Mouse (Mus musculus): ENCODE measurements around the gene Ercc6. TPM values are rescaled to one million over a fixed set of nuclear protein-coding genes. Genes with fewer than 3 reads are reported as not detected.

Ercc6 gene
- polyA plus RNA-seq, 1 experiment from 2014 or later: 29.3 TPM

DNA sequence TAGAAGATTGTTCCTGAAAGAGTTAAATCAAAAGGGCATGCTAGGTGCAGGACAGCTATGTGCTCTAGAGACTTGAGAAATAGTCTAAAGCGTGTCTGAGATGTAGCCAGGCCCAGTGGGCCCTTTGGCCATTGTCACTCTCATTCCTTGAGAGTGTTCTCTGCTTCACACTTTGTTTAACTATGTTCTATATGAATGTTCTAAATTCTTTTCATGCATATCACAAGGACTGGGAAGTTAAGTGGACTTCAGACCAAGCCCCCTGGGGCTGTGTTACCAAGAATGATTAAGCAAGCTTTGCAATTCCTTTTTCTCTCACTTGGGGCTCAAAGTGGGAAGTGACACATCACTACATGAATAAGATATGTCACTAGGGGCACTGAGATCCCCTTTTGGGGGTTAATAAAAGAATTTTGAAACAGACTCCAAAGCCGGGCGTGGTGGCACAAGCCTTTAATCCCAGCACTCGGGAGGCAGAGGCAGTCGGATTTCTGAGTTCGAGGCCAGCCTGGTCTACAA, 3.8 kb upstream of the Ercc6 start:
- Histone ChIP-seq H3K27me3 (ENCODE audit: control insufficient read depth, insufficient read depth, low read length) (no peaks in the 10 kb centered on the region), H3K4me2 (no peak overlapping the region), H3K9ac (ENCODE audit: low read length) (no peak overlapping the region), H3K27ac (ENCODE audit: low read depth, low read length) (no peak overlapping the region), H3K9me3 (ENCODE audit: control insufficient read depth, low read length) (no peaks in the 10 kb centered on the region), H3K4me1 (ENCODE audit: control insufficient read depth, insufficient read depth, low read length) (peaks cover 3% of the 10 kb centered on the region), H3K36me3 (ENCODE audit: control insufficient read depth, insufficient read depth, low read length) (no peaks in the 10 kb centered on the region), H3K4me3 (ENCODE audit: low read depth, low read length) (no peak overlapping the region)
- 84% methylated on average over 6 of the region's 6 CpGs for WGBS
- DNase-seq (ENCODE audit: low spot score, missing footprints): no peak
- ATAC-seq (ENCODE audit: low FRiP score): no peak

DNA sequence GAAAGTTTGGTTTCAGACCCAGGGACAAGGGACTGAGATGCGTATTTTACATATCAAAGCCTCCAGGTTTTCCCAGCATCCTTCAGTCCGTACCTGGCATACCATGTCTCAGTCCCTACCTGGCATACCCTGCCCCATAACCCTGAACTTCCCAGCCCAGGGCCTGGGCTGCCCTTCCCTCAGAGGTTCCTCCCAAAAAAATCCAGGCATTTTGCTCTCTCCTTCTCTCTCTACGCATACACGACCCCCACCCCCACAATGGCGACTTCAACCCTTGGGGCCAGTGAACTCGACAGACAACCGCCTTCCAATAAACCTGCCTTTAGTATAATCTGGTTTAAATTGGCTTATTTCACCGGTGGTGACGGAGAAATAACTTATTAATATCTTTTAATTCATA, 409 bp upstream of the Ercc6 start:
- no peak overlapping the region for H3K27ac ChIP-seq (ENCODE audit: low read depth, low read length)
- WGBS: 51% methylated on average over 9 of the region's 9 CpGs
- H3K4me2 ChIP-seq: peak overlapping the region; percentile 86
- peak; percentile 62 for ATAC-seq (ENCODE audit: low FRiP score)
- H3K4me3 ChIP-seq (ENCODE audit: low read depth, low read length): peak overlapping the region; percentile 75
- H3K9ac ChIP-seq (ENCODE audit: low read length): peak overlapping the region; percentile 64; the same call in 1 of the 2 replicates
- no peaks in the 10 kb centered on the region for H3K9me3 ChIP-seq (ENCODE audit: control insufficient read depth, low read length)
- peaks cover 3% of the 10 kb centered on the region for H3K4me1 ChIP-seq (ENCODE audit: control insufficient read depth, insufficient read depth, low read length)
- peaks cover 8% of the 10 kb centered on the region for H3K36me3 ChIP-seq (ENCODE audit: control insufficient read depth, insufficient read depth, low read length)
- DNase-seq (ENCODE audit: low spot score, missing footprints): no peak
- H3K27me3 ChIP-seq (ENCODE audit: control insufficient read depth, insufficient read depth, low read length): no peaks in the 10 kb centered on the region

DNA sequence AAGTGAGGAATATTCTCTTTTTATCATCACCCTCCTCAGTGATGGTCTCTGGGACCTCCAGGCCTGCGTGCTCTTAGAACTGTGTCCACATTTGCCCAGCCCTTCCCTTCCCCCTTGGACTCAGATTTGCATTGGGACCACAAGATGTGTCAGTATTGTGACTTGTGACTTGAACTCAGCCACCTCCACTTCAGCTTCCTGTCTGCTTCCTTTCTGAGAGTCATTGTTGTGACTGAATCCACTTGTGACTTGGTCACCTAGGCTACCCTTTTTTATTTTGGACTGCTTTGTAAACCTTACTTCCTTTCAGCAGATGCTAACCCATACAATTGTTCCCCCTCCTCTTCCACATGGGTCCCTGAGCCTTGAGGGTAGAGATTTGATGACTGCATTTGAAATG, 2.8 kb downstream of the Ercc6 start:
- Histone ChIP-seq H3K27me3 (ENCODE audit: control insufficient read depth, insufficient read depth, low read length) (no peaks in the 10 kb centered on the region), H3K4me1 (ENCODE audit: control insufficient read depth, insufficient read depth, low read length) (peaks cover 3% of the 10 kb centered on the region), H3K4me3 (ENCODE audit: low read depth, low read length) (no peak overlapping the region), H3K4me2 (no peak overlapping the region), H3K9ac (ENCODE audit: low read length) (no peak overlapping the region), H3K9me3 (ENCODE audit: control insufficient read depth, low read length) (no peaks in the 10 kb centered on the region), H3K36me3 (ENCODE audit: control insufficient read depth, insufficient read depth, low read length) (peaks cover 16% of the 10 kb centered on the region), H3K27ac (ENCODE audit: low read depth, low read length) (no peak overlapping the region)
- WGBS: 92% methylated on average over 1 of the region's 1 CpGs
- ATAC-seq (ENCODE audit: low FRiP score): no peak
- peak; percentile 33 for DNase-seq (ENCODE audit: low spot score, missing footprints)

DNA sequence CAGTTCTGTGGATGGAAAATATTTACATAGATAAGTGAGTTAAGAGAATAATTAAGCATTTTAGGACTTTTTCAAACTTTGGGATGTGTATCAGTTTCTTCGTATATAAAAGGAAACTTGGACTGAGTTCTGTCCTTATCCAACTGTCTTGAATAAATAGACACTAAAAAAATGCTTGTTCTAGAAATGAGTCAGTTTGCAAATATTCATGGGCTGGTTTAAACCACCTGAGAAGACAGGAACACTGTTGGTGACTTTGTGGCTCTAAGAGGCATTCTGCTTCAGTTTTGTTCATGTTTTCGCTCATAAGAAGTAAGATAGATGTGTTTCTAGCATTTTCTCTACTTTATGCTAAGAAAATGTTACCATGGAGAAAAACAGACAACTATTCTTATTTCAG, 5.2 kb downstream of the Ercc6 start:
- WGBS: 98% methylated on average over 2 of the region's 2 CpGs
- DNase-seq (ENCODE audit: low spot score, missing footprints): peak; percentile 26
- Histone ChIP-seq H3K27me3 (ENCODE audit: control insufficient read depth, insufficient read depth, low read length) (no peaks in the 10 kb centered on the region), H3K9ac (ENCODE audit: low read length) (no peak overlapping the region), H3K27ac (ENCODE audit: low read depth, low read length) (no peak overlapping the region), H3K9me3 (ENCODE audit: control insufficient read depth, low read length) (no peaks in the 10 kb centered on the region), H3K36me3 (ENCODE audit: control insufficient read depth, insufficient read depth, low read length) (peaks cover 18% of the 10 kb centered on the region), H3K4me1 (ENCODE audit: control insufficient read depth, insufficient read depth, low read length) (peaks cover 3% of the 10 kb centered on the region), H3K4me3 (ENCODE audit: low read depth, low read length) (no peak overlapping the region), H3K4me2 (no peak overlapping the region)
- ATAC-seq (ENCODE audit: low FRiP score): no peak

DNA sequence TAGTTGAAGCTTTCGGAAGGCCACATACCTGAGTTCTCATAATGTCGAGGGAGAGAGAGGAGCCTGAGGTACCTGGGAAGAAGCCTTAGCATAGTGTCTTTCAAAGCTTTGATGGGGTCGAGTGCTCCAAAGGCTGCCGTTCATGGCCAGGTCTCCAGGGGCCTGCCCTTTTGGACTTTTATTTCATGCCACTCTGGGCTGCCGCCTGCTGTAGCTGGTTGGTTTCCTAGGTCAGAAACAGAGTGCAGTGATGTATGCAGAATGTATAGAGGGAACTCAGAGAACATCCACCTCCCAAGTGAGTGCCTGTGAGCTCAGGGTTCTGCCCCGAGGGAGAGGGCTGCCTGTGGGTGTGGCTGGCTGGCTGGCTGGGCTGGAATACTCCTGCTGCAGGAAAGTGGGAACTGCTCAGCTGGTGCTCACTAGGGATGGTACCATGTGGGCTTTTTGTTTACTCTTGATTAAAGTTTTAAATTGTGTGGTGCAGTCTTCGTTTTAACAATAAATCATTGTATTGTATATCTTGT, 7.1 kb downstream of the Ercc6 start:
- Histone ChIP-seq H3K9ac (ENCODE audit: low read length) (no peak overlapping the region), H3K4me3 (ENCODE audit: low read depth, low read length) (no peak overlapping the region), H3K4me2 (no peak overlapping the region), H3K9me3 (ENCODE audit: control insufficient read depth, low read length) (no peaks in the 10 kb centered on the region), H3K4me1 (ENCODE audit: control insufficient read depth, insufficient read depth, low read length) (no peaks in the 10 kb centered on the region), H3K27me3 (ENCODE audit: control insufficient read depth, insufficient read depth, low read length) (no peaks in the 10 kb centered on the region), H3K36me3 (ENCODE audit: control insufficient read depth, insufficient read depth, low read length) (peaks cover 18% of the 10 kb centered on the region), H3K27ac (ENCODE audit: low read depth, low read length) (no peak overlapping the region)
- 79% methylated on average over 7 of the region's 7 CpGs for WGBS
- ATAC-seq (ENCODE audit: low FRiP score): no peak
- peak; percentile 35 for DNase-seq (ENCODE audit: low spot score, missing footprints)

DNA sequence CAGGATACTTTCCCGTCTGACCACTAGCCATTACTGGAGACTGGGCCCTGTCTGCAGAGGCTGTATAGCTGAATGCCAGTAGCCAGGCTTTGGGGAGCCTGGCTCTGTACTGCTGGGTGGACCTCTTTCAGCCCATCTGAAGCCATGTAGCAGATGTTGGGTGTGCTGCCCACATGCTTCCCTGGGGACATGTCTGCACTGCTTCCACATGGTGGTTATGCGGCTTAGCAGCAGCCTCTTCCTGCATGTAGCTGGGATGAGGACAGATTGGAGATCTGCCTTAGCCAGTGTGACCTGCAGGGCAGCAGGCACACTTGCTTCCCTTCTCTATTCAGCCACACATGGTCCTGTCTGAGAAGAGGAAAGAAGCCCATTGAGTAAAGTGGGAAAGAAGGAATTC, 9.0 kb downstream of the Ercc6 start:
- ATAC-seq (ENCODE audit: low FRiP score) (no peak), DNase-seq (ENCODE audit: low spot score, missing footprints) (no peak)
- Histone ChIP-seq H3K9ac (ENCODE audit: low read length) (no peak overlapping the region), H3K27me3 (ENCODE audit: control insufficient read depth, insufficient read depth, low read length) (no peaks in the 10 kb centered on the region), H3K27ac (ENCODE audit: low read depth, low read length) (no peak overlapping the region), H3K4me3 (ENCODE audit: low read depth, low read length) (no peak overlapping the region), H3K36me3 (ENCODE audit: control insufficient read depth, insufficient read depth, low read length) (peaks cover 14% of the 10 kb centered on the region), H3K4me1 (ENCODE audit: control insufficient read depth, insufficient read depth, low read length) (no peaks in the 10 kb centered on the region), H3K4me2 (no peak overlapping the region), H3K9me3 (ENCODE audit: control insufficient read depth, low read length) (no peaks in the 10 kb centered on the region)
- 84% methylated on average over 2 of the region's 2 CpGs for WGBS

DNA sequence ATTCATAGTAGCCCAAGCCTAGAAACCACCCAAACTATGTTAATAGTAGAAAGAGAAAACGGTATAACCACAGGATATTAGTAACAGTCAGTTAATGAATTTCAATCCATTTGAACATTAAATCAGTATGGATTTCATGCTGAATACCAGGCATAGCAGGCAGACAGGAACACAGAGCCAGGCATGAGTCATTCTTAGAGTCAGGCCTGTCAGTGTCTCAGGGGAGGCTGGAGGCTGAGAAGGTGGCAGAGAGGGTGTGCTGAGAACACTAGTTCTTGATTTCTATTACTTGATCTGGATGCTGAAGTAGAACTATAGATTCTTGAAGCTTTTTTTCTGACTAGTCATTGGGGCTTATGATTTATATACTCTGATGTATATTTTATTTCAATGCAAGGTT, 10.8 kb downstream of the Ercc6 start:
- 84% methylated on average over 1 of the region's 1 CpGs for WGBS
- Histone ChIP-seq H3K4me3 (ENCODE audit: low read depth, low read length) (no peak overlapping the region), H3K36me3 (ENCODE audit: control insufficient read depth, insufficient read depth, low read length) (peaks cover 5% of the 10 kb centered on the region), H3K4me1 (ENCODE audit: control insufficient read depth, insufficient read depth, low read length) (no peaks in the 10 kb centered on the region), H3K9me3 (ENCODE audit: control insufficient read depth, low read length) (no peaks in the 10 kb centered on the region), H3K9ac (ENCODE audit: low read length) (no peak overlapping the region), H3K27ac (ENCODE audit: low read depth, low read length) (no peak overlapping the region), H3K27me3 (ENCODE audit: control insufficient read depth, insufficient read depth, low read length) (no peaks in the 10 kb centered on the region), H3K4me2 (no peak overlapping the region)
- ATAC-seq (ENCODE audit: low FRiP score) (no peak), DNase-seq (ENCODE audit: low spot score, missing footprints) (no peak)

DNA sequence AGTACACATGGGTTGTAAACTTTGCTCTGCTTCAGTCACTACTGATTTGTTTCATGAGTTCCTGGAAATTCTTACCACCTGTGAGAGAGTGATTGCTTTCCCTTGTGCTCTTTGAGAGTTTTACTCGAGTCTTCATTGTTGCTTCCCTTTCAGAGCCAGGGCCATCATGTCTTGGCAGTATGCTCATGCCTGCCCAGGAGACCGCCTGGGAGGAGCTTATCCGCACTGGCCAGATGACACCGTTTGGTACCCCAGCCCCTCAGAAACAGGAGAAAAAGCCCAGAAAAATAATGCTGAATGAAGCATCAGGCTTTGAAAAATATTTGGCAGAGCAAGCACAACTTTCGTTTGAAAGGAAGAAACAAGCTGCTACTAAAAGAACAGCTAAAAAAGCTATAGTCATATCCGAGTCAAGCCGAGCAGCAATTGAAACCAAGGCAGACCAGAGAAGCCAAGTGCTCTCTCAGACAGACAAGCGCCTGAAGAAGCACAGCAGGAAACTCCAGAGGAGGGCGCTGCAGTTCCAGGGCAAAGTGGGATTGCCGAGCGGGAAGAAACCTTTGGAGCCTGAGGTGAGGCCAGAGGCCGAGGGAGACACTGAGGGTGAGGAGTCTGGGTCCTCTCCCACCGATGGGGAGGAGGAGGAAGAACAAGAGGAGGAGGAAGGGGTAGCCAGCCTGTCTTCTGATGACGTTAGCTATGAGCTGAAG, 12.8 kb downstream of the Ercc6 start:
- H3K36me3 ChIP-seq (ENCODE audit: control insufficient read depth, insufficient read depth, low read length): peaks cover 4% of the 10 kb centered on the region; the same call in 1 of the 2 replicates

DNA sequence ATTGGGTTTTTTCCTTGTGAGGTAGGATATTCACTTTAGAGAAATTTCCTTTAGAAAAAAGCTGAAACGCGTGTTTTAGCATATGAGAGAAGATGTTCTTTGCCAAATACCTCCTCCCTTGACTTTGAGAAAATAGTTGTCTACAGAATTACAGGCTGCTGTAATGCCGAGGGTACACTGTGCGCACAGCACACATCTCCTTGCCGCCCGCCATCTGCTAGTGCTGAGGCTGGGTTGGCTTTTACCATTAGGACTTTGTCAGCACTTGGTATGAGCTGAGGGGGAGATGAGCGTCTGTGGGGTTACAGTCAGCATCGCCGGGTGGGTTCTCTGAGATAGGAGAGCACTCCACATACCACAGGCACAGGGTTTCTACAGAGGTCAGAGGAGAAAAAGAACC, 13.9 kb downstream of the Ercc6 start:
- 95% methylated on average over 9 of the region's 9 CpGs for WGBS

More for the DNA sequence above, 12.8 kb downstream of the Ercc6 start:
- H3K27me3 ChIP-seq (ENCODE audit: control insufficient read depth, insufficient read depth, low read length): no peaks in the 10 kb centered on the region
- H3K9me3 ChIP-seq (ENCODE audit: control insufficient read depth, low read length): no peaks in the 10 kb centered on the region
- ATAC-seq (ENCODE audit: low FRiP score) (no peak), DNase-seq (ENCODE audit: low spot score, missing footprints) (no peak)
- H3K27ac ChIP-seq (ENCODE audit: low read depth, low read length): no peak overlapping the region
- H3K4me1 ChIP-seq (ENCODE audit: control insufficient read depth, insufficient read depth, low read length): no peaks in the 10 kb centered on the region
- H3K9ac ChIP-seq (ENCODE audit: low read length): no peak overlapping the region
- H3K4me3 ChIP-seq (ENCODE audit: low read depth, low read length): no peak overlapping the region
- 78% methylated on average over 14 of the region's 14 CpGs for WGBS
- no peak overlapping the region for H3K4me2 ChIP-seq

More for the DNA sequence above, 13.9 kb downstream of the Ercc6 start:
- Histone ChIP-seq H3K4me3 (ENCODE audit: low read depth, low read length) (no peak overlapping the region), H3K27me3 (ENCODE audit: control insufficient read depth, insufficient read depth, low read length) (no peaks in the 10 kb centered on the region), H3K9ac (ENCODE audit: low read length) (no peak overlapping the region), H3K4me1 (ENCODE audit: control insufficient read depth, insufficient read depth, low read length) (no peaks in the 10 kb centered on the region), H3K27ac (ENCODE audit: low read depth, low read length) (no peak overlapping the region), H3K36me3 (ENCODE audit: control insufficient read depth, insufficient read depth, low read length) (peaks cover 4% of the 10 kb centered on the region; the same call in 1 of the 2 replicates), H3K4me2 (no peak overlapping the region), H3K9me3 (ENCODE audit: control insufficient read depth, low read length) (no peaks in the 10 kb centered on the region)
- ATAC-seq (ENCODE audit: low FRiP score) (no peak), DNase-seq (ENCODE audit: low spot score, missing footprints) (no peak)
